Mouse (Mus musculus) limb, embryonic 11.5 days (tissue): Measurements from ENCODE around the gene Hunk. TPM values are rescaled to one million over a fixed set of nuclear protein-coding genes. Genes with fewer than 3 reads are reported as not detected.

Experiments used
- ATAC-seq: fragments of 200-750 bp; cut with Nextera tagmentation; 2 replicates; pipeline ENCODE4 v1.8.0; 2017; ENCODE audit warnings: low read depth; ENCODE audit not compliant: insufficient number of reproducible peaks, low FRiP score, low TSS enrichment
- DNase-seq: peaks from one replicate; pipeline ENCODE4 v3.0.0-alpha.2; 2015; ENCODE audit warnings: low spot score
- H3K27ac ChIP-seq: fragments of 300-500 bp; sonication (generic); replicated peaks from 2 replicates; pipeline ENCODE4 v1.5.1; 2014; ENCODE audit warnings: low read depth, mild to moderate bottlenecking, low read length
- H3K27me3 ChIP-seq: fragments of 300-500 bp; sonication (generic); 2 replicates; pipeline ENCODE4 v1.6.1; 2014; ENCODE audit warnings: mild to moderate bottlenecking, low read length, mixed read lengths; ENCODE audit not compliant: control insufficient read depth, insufficient read depth
- H3K36me3 ChIP-seq: fragments of 300-500 bp; sonication (generic); 2 replicates; pipeline ENCODE4 v1.6.1; 2014; ENCODE audit warnings: mild to moderate bottlenecking, low read length, moderate library complexity, mixed read lengths; ENCODE audit not compliant: control insufficient read depth, insufficient read depth
- H3K4me1 ChIP-seq: fragments of 300-500 bp; sonication (generic); 2 replicates; pipeline ENCODE4 v1.6.1; 2014; ENCODE audit warnings: low read length, mixed read lengths; ENCODE audit not compliant: control insufficient read depth, insufficient read depth
- H3K4me2 ChIP-seq: fragments of 300-500 bp; sonication (generic); 2 replicates; pipeline ENCODE4 v1.6.1; 2014; ENCODE audit warnings: low read depth, mild to moderate bottlenecking, moderate library complexity; ENCODE audit not compliant: severe bottlenecking
- H3K4me3 ChIP-seq: fragments of 300-500 bp; sonication (generic); 2 replicates; pipeline ENCODE4 v1.5.1; 2014; ENCODE audit warnings: low read depth, low read length
- H3K9ac ChIP-seq: fragments of 300-500 bp; sonication (generic); 2 replicates; pipeline ENCODE4 v1.6.1; 2014; ENCODE audit warnings: mild to moderate bottlenecking, low read length
- H3K9me3 ChIP-seq: fragments of 300-500 bp; sonication (generic); 2 replicates; pipeline ENCODE4 v1.6.1; 2016; ENCODE audit warnings: low read length; ENCODE audit not compliant: control insufficient read depth
- WGBS: fragments of 180-500 bp; shearing (Covaris S2); extraction: QIAGEN DNeasy Blood & Tissue Kit; methylation state at CpG from one replicate; pipeline ENCODE4 v1.1.7; 2014; 5-methylcytosine and 5-hydroxymethylcytosine counted together
- polyA plus RNA-seq: library from polyadenylated mRNA; unstranded; fragments of >200 nt; fragmentation: Nextera tagmentation; extraction: Ambion mirVana; gene quantifications from 2 replicates; pipeline ENCODE4 v1.2.1, GENCODE M21; 2014

Hunk gene
- polyA plus RNA-seq, 1 experiment from 2014 or later, result 19.0 TPM

GRCm38 (mm10) chr16:90427838-90428630 is 42.2 kb downstream of the Hunk start:
- Histone ChIP-seq H3K4me3 (no peak overlapping the region), H3K9me3 (no peaks in the 10 kb centered on the region), H3K4me1 (peaks cover 23% of the 10 kb centered on the region), H3K27ac (no peak overlapping the region), H3K4me2 (no peak overlapping the region), H3K9ac (no peak overlapping the region), H3K27me3 (no peaks in the 10 kb centered on the region), H3K36me3 (peaks cover 4% of the 10 kb centered on the region)
- DNase-seq (no peak), ATAC-seq (no peak)
- 90% methylated on average over 8 of the region's 8 CpGs for WGBS

- no peak for ATAC-seq
- no peaks in the 10 kb centered on the region for H3K27me3 ChIP-seq
These were observed 47.7 kb downstream of the Hunk start for GRCm38 (mm10) chr16:90433551-90433950.

GRCm38 (mm10) chr16:90435231-90435630 is 49.4 kb downstream of the Hunk start:
- Histone ChIP-seq H3K27ac (no peak overlapping the region), H3K4me1 (peaks cover 24% of the 10 kb centered on the region), H3K4me3 (no peak overlapping the region), H3K4me2 (no peak overlapping the region), H3K27me3 (no peaks in the 10 kb centered on the region), H3K9ac (no peak overlapping the region), H3K9me3 (no peaks in the 10 kb centered on the region), H3K36me3 (peaks cover 17% of the 10 kb centered on the region)
- DNase-seq (no peak), ATAC-seq (no peak)
- 56% methylated on average over 4 of the region's 4 CpGs for WGBS

More at GRCm38 (mm10) chr16:90433551-90433950, 47.7 kb downstream of the Hunk start:
- no peak overlapping the region for H3K27ac ChIP-seq
- H3K9ac ChIP-seq, result no peak overlapping the region
- over 99% methylated on average over 12 of the region's 12 CpGs for WGBS
- H3K4me1 ChIP-seq, result peaks cover 24% of the 10 kb centered on the region
- H3K36me3 ChIP-seq, result peaks cover 12% of the 10 kb centered on the region
- no peak overlapping the region for H3K4me3 ChIP-seq
- no peak for DNase-seq
- no peaks in the 10 kb centered on the region for H3K9me3 ChIP-seq
- H3K4me2 ChIP-seq, result no peak overlapping the region

GRCm38 (mm10) chr16:90437276-90437675 is 51.5 kb downstream of the Hunk start:
- no peaks in the 10 kb centered on the region for H3K9me3 ChIP-seq
- peaks cover 16% of the 10 kb centered on the region for H3K4me1 ChIP-seq
- H3K4me3 ChIP-seq, result no peak overlapping the region
- peaks cover 17% of the 10 kb centered on the region for H3K36me3 ChIP-seq
- H3K9ac ChIP-seq, result no peak overlapping the region
- no peaks in the 10 kb centered on the region for H3K27me3 ChIP-seq
- ATAC-seq (no peak), DNase-seq (peak; percentile 51)
- WGBS, result 29% methylated on average over 5 of the region's 5 CpGs
- no peak overlapping the region for H3K27ac ChIP-seq
- H3K4me2 ChIP-seq, result no peak overlapping the region

- ATAC-seq (no peak), DNase-seq (no peak)
- H3K4me1 ChIP-seq, result peaks cover 21% of the 10 kb centered on the region
- no peak overlapping the region for H3K9ac ChIP-seq
- H3K27me3 ChIP-seq, result no peaks in the 10 kb centered on the region
- no peak overlapping the region for H3K4me3 ChIP-seq
- H3K36me3 ChIP-seq, result peaks cover 5% of the 10 kb centered on the region; the same call in 1 of the 2 replicates
- no peak overlapping the region for H3K27ac ChIP-seq
- 89% methylated on average over 6 of the region's 6 CpGs for WGBS
- H3K9me3 ChIP-seq, result no peaks in the 10 kb centered on the region
- H3K4me2 ChIP-seq, result no peak overlapping the region
These were observed 53.7 kb downstream of the Hunk start for GRCm38 (mm10) chr16:90439493-90439892.

GRCm38 (mm10) chr16:90440654-90441053 is 54.8 kb downstream of the Hunk start:
- WGBS, result 86% methylated on average over 10 of the region's 10 CpGs
- Histone ChIP-seq H3K4me1 (peaks cover 21% of the 10 kb centered on the region), H3K27ac (no peak overlapping the region)

GRCm38 (mm10) chr16:90442991-90443390 is 57.2 kb downstream of the Hunk start:
- Histone ChIP-seq H3K9me3 (no peaks in the 10 kb centered on the region), H3K27ac (no peak overlapping the region), H3K9ac (no peak overlapping the region), H3K27me3 (no peaks in the 10 kb centered on the region), H3K4me3 (no peak overlapping the region), H3K4me1 (peaks cover 5% of the 10 kb centered on the region), H3K4me2 (no peak overlapping the region), H3K36me3 (peaks cover 7% of the 10 kb centered on the region; the same call in 1 of the 2 replicates)
- DNase-seq, result no peak
- 47% methylated on average over 6 of the region's 6 CpGs for WGBS
- no peak for ATAC-seq

More at GRCm38 (mm10) chr16:90440654-90441053, 54.8 kb downstream of the Hunk start:
- ATAC-seq, result no peak
- Histone ChIP-seq H3K27me3 (no peaks in the 10 kb centered on the region), H3K9ac (no peak overlapping the region), H3K9me3 (no peaks in the 10 kb centered on the region), H3K4me2 (no peak overlapping the region), H3K36me3 (peaks cover 6% of the 10 kb centered on the region; the same call in 1 of the 2 replicates), H3K4me3 (no peak overlapping the region)
- DNase-seq, result no peak

- Histone ChIP-seq H3K4me3 (no peak overlapping the region), H3K4me1 (peaks cover 31% of the 10 kb centered on the region), H3K9me3 (no peaks in the 10 kb centered on the region), H3K4me2 (no peak overlapping the region; the same call in 1 of the 2 replicates), H3K27me3 (no peaks in the 10 kb centered on the region), H3K27ac (peak overlapping the region; percentile 61; the same call in 1 of the 2 replicates), H3K9ac (peak overlapping the region; percentile 23; the same call in 1 of the 2 replicates), H3K36me3 (peaks cover 6% of the 10 kb centered on the region; the same call in 1 of the 2 replicates)
- ATAC-seq (peak; percentile 32; the same call in 1 of the 2 replicates), DNase-seq (peak; percentile 60)
- 33% methylated on average over 11 of the region's 11 CpGs for WGBS
These were observed 67.4 kb downstream of the Hunk start for GRCm38 (mm10) chr16:90453197-90453596.
